Mouse (Mus musculus): ENCODE results near the gene 1700010I14Rik. TPM values are rescaled to one million over a fixed set of nuclear protein-coding genes. Genes with fewer than 3 reads are reported as not detected.

1700010I14Rik gene
- polyA plus RNA-seq (2012; ENCODE audit: low replicate concordance) = 0.23 and 0.53 TPM in 2 replicates

GRCm38 (mm10) chr17:8988119-8988807 lies at the start of gene 1700010I14Rik:
1700010I14Rik (plus strand) TSS chr17:8988333.

Data from hematopoietic multipotent progenitor cell, adult 10-12 weeks (in vitro differentiated cells).